8 mouse cellular contexts compared by ENCODE assay signal in genomic region chr19:5388588-5389242, GRCm38 (mm10). TPM values are rescaled to one million over a fixed set of nuclear protein-coding genes. Genes with fewer than 3 reads are reported as not detected.
DNase-seq lines count a peak whose midpoint lies in the region; ATAC-seq and TF ChIP-seq lines count a peak whose summit lies in the region.

Gene Sart1 (minus strand): TSS chr19:5388703.

- H3K4me3 ChIP-seq in ES-E14 (ENCODE audit: insufficient read depth in 1 of 2, low read depth in 1 of 2, low read length in 2 of 2, poor library complexity in 1 of 2, severe bottlenecking in 1 of 2), result peak within 1 kb of the TSS; percentile 94 to 96
- H3K4me3 ChIP-seq in forebrain, embryonic 15.5 days, result peak within 1 kb of the TSS; percentile 88
- peak within 1 kb of the TSS; percentile 96 for H3K4me3 ChIP-seq in lung, adult 2 months (replicated peaks; ENCODE audit: extremely low read depth, low read depth, low read length)

- 2% methylated on average over 43 of the region's 43 CpGs for WGBS in forebrain, embryonic 15.5 days
- 1% methylated on average over 43 of the region's 43 CpGs for WGBS in lung, adult 2 months

- H3K4me2 ChIP-seq in forebrain, embryonic 15.5 days (replicated peaks), result peak within 1 kb of the TSS; percentile 65

- H3K9ac ChIP-seq in ES-E14 (ENCODE audit: insufficient read depth, low read depth, low read length, poor library complexity, severe bottlenecking), result peak within 1 kb of the TSS; percentile 94
- H3K9ac ChIP-seq in forebrain, embryonic 15.5 days (replicated peaks), result peak within 1 kb of the TSS; percentile 81

- peak; percentile 96 for TF ChIP-seq POLR2A in lung, adult 2 months (IDR thresholded peaks at IDR 0.05; ENCODE audit: borderline replicate concordance, extremely low read depth, low read depth, low read length)

- H3K27me3 ChIP-seq in forebrain, embryonic 15.5 days, result no peaks in the 10 kb centered on the region

- ATAC-seq in forebrain, embryonic 15.5 days (replicated peaks), result peak; percentile 98
- peak; percentile 86 for ATAC-seq in neutrophil, adult 5-6 weeks (ENCODE audit: extremely low read depth, insufficient number of reproducible peaks, low FRiP score, poor library complexity, severe bottlenecking)

- H3K4me1 ChIP-seq in ES-E14 (ENCODE audit: control insufficient read depth in 2 of 2, insufficient read depth in 2 of 2, low read length in 2 of 2, poor library complexity in 1 of 2), result peaks cover 2 to 14% of the 10 kb centered on the region in 2 experiments; a peak in 1 of 4 replicates
- H3K4me1 ChIP-seq in forebrain, embryonic 15.5 days, result peaks cover 39% of the 10 kb centered on the region
- H3K4me1 ChIP-seq in lung, adult 2 months (ENCODE audit: control insufficient read depth, insufficient read depth, low read length), result peaks cover 10% of the 10 kb centered on the region; the same call in 1 of the 2 replicates

- intact Hi-C loops in heart, postnatal 25 days (cut with DNase I), result loop anchor here (1.0 kb wide), 1 partner anchor 22 kb away; the partner anchor contains the start of gene Eif1ad

- no peak for TF ChIP-seq CTCF in lung, adult 2 months (IDR thresholded peaks at IDR 0.05; ENCODE audit: insufficient read depth, low read length)

- peak; percentile 91 for DNase-seq in ES-E14 (ENCODE audit: low read depth, low spot score)
- peak; percentile 97 for DNase-seq in cerebellum, adult 11-12 months
- peak; percentile 94 for DNase-seq in heart, postnatal 25 days (ENCODE audit: low spot score)
- DNase-seq in layer of hippocampus, adult 18-20 months (ENCODE audit: low spot score in 2 of 2), result peak; percentile 95 to 98
- peak; percentile 88 for DNase-seq in lung, adult 2 months
- peak; percentile 93 to 94 for DNase-seq in thymus, adult 18-20 months

- peak within 1 kb of the TSS; percentile 70 for H3K27ac ChIP-seq in ES-E14 (ENCODE audit: insufficient read depth, low read depth, low read length, poor library complexity, severe bottlenecking)
- H3K27ac ChIP-seq in forebrain, embryonic 15.5 days (replicated peaks), result peak within 1 kb of the TSS; percentile 83

- H3K9me3 ChIP-seq in ES-E14 (ENCODE audit: control insufficient read depth, insufficient read depth, low read depth, low read length), result no peaks in the 10 kb centered on the region
- H3K9me3 ChIP-seq in forebrain, embryonic 15.5 days, result no peaks in the 10 kb centered on the region

- in situ Hi-C loops in ES-E14 (cut with MboI; ENCODE audit: low sequenced_read_pairs in 2 of 2, unreplicated experiment in 2 of 2), result no loop called here

- H3K36me3 ChIP-seq in ES-E14 (ENCODE audit: control insufficient read depth, insufficient read depth, low read length, poor library complexity, severe bottlenecking), result peaks cover 19% of the 10 kb centered on the region
- H3K36me3 ChIP-seq in forebrain, embryonic 15.5 days, result peaks cover 18% of the 10 kb centered on the region

TF ChIP-seq in ES-E14, 5 proteins besides CTCF, POLR2A, EP300 and RAD21:
- TF ChIP-seq ZC3H11A (IDR thresholded peaks at IDR 0.05; ENCODE audit: borderline replicate concordance, low read depth, low read length) (no peak), HCFC1 (IDR thresholded peaks at IDR 0.05; ENCODE audit: borderline replicate concordance, insufficient read depth, low read length) (peak; percentile 73; the same call in 1 of the 2 replicates)

RNA-seq across cellular contexts. Expression of gene Sart1, which starts in this region (rescaled TPM):
- 111 and 118 TPM in 2 replicates for total RNA-seq in ES-E14 (2012; rRNA removed)
- 81.2 and 90.2 TPM in 2 replicates for polyA plus RNA-seq in forebrain, embryonic 15.5 days (2015; fragmentation: Nextera tagmentation; extraction: Ambion mirVana)
- 10 to 100 TPM; 45.3 to 58.7 TPM for total RNA-seq in heart, postnatal 25 days (2021)
- total RNA-seq in layer of hippocampus, adult 18-20 months (2021), result 100 to 1,000 TPM in 1 of 2 experiments, 10 to 100 TPM in 1; 96.9 to 117 TPM
- polyA plus RNA-seq in lung, adult 2 months (2012; rRNA removed), result 15.6 and 35.7 TPM in 2 replicates
- 135 and 147 TPM in 2 replicates for total RNA-seq in neutrophil, adult 5-6 weeks (2017)

Comparison
In these comparisons a context has a peak if more than half of its experiments do, and no peak if none do; other contexts are left out.
1. Peak in every context shown above with its lines: DNase-seq, ATAC-seq, H3K4me3 ChIP-seq and H3K27ac ChIP-seq.